Mouse (Mus musculus) central nervous system, embryonic 11.5 days (tissue): ENCODE measurements around the gene 1110008P14Rik. TPM values are rescaled to one million over a fixed set of nuclear protein-coding genes. Genes with fewer than 3 reads are reported as not detected.

Experiments used
- polyA plus RNA-seq: library from polyadenylated mRNA; depleted of rRNA; stranded (reverse); fragments of >200 nt; gene quantifications from 2 replicates; pipeline ENCODE4 v1.2.3, GENCODE M21; 2012; rRNA removed

Gene 1110008P14Rik
- 21.5 and 43.1 TPM in 2 replicates for polyA plus RNA-seq

DNA sequence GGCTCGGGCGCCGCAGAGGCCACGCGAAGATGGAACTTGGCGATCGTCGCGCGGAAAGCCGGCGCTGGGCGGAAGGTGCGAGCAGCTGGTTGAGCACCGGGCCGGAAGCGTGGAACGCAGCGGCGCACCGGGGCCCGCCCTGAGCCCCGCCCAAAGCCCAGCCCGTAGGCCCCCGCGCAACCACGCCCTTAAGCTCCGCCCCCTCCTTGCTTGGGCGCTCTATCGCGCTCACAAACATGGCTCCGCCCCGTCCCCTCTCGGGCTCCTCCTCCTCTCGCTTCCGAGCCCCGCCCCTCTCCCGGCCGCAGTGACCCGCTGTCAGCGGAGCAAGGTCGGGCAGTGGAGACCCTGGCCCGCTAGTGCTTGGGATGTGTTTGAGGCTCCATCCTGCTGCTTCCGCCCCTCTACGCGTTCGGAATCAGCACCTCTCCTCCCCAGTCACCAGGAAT lies at the start of gene 1110008P14Rik:
Gene 1110008P14Rik (minus strand): TSS at position 164 of the 449 bp plus-strand sequence.

GRCm38 (mm10) chr2:32395484-32395945 lies 13.8 kb upstream of the 1110008P14Rik start, which contains the start of gene Ptges2:
Gene Ptges2, plus strand, starts transcription at chr2:32395896.

GRCm38 (mm10) chr2:32387706-32388490 lies 6.2 kb upstream of the 1110008P14Rik start, which contains the start of gene Lcn2:
Gene Lcn2, minus strand, starts transcription at chr2:32388252.

DNA sequence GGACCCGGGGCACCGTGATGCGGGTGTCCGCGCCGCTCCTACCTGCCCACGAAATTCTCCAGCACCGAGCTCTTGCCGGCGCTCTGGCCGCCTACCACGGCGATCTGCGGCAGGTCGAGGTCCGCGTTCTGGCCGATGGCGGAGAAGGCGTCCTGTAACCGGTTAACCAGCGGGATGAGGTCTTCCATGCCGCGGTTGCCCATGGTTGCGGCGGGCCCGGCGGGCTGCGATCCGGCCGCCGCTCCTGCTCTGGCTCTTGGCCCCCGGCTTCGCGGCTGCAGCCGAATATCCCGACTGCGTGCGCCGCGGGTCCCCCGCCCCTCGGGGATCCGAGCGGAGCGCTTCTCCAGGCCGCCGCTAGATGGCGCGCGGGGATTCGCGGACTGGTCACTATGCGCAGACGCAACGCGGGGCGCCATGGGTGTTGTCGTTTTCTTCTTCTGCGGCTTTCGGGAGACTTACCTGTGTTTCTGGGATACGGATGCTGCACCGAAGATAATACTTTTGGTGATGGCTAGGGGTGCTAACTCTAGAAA lies 28.7 kb downstream of the 1110008P14Rik start, which contains the start of gene Dnm1:
Gene Dnm1 (minus strand): TSS at position 332 of the 536 bp plus-strand sequence.

DNA sequence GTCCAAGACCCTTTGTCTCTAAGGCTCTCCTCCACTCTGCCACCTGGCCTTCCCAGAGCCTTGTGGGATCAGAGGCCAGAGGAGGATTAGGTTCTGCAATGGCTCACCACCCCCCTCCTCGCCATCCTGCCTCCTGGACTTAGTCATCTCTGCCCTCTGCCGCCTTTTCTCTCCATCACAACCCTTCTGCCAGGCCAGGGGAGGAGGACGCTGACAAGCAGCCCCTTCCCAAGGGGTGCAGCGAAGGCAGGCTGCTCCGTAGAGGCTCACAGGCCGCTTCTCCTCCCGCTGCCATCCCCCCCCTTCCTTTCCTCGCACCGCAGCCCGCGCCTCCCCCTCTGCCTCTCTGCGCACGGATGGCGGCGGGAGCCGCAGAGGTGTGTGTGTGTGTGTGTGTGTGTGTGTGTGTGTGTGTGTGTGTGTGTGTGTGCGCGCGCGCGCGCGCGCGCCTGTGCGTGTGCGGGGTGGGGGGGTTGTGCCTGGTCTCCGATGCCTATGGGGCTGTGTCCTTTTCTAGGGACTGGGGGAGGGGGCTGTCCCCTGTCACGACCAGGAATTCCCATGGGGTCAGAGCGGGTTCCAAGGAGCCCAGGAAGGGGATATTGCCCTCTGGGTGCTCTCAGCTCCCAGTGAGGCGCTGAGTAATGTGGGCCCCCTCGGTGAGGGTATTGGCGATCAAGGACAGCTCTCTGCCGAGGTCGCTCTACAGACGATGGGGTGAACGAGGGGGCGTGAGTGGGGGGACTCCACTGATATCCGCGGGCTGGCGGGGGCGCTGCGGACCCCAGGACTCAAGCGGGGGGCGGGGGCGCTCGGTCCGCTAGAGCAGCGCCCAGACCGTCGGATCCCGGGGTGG lies 29.4 kb downstream of the 1110008P14Rik start, which contains the start of gene Ciz1:
Gene Ciz1 (plus strand): TSS at position 177 of the 856 bp plus-strand sequence.

Other genes starting within 250 kb of the 1110008P14Rik start
- 70.6 and 78.4 TPM in 2 replicates for gene Prrc2b, start 230.9 kb downstream of the 1110008P14Rik start, polyA plus RNA-seq
- gene Pomt1, start 145.3 kb downstream of the 1110008P14Rik start, polyA plus RNA-seq, result 27.8 and 30.9 TPM in 2 replicates
- 57.3 and 59.8 TPM in 2 replicates for gene Uck1, start 121.8 kb downstream of the 1110008P14Rik start, polyA plus RNA-seq
- gene Golga2, start 94.6 kb downstream of the 1110008P14Rik start, polyA plus RNA-seq, result 36.2 and 38.3 TPM in 2 replicates
- 351 and 391 TPM in 2 replicates for gene Swi5, start 93.9 kb downstream of the 1110008P14Rik start, polyA plus RNA-seq
- 158 and 181 TPM in 2 replicates for gene Ciz1, start 29.6 kb downstream of the 1110008P14Rik start, polyA plus RNA-seq
- gene Dnm1, start 28.6 kb downstream of the 1110008P14Rik start, polyA plus RNA-seq, result 53.2 and 117 TPM in 2 replicates
- gene Lcn2, start 6.3 kb upstream of the 1110008P14Rik start, polyA plus RNA-seq, result 0.80 and 0.90 TPM in 2 replicates
- 22.1 and 31.9 TPM in 2 replicates for gene Ptges2, start 14.0 kb upstream of the 1110008P14Rik start, polyA plus RNA-seq
- 2.7 and 3.6 TPM in 2 replicates for gene Naif1, start 68.5 kb upstream of the 1110008P14Rik start, polyA plus RNA-seq
- 23.9 and 24.1 TPM in 2 replicates for gene Slc25a25, start 69.5 kb upstream of the 1110008P14Rik start, polyA plus RNA-seq
- gene Fam102a, start 153.4 kb upstream of the 1110008P14Rik start, polyA plus RNA-seq, result 9.0 and 12.9 TPM in 2 replicates
- 56.0 and 109 TPM in 2 replicates for gene Dpm2, start 188.9 kb upstream of the 1110008P14Rik start, polyA plus RNA-seq
- 3.0 and 4.0 TPM in 2 replicates for gene Pip5kl1, start 192.9 kb upstream of the 1110008P14Rik start, polyA plus RNA-seq
- gene 9430097D07Rik, start 193.7 kb upstream of the 1110008P14Rik start, polyA plus RNA-seq, result 0.17 TPM in 1 of 2 replicates, not detected in the other
- gene St6galnac4, start 205.2 kb upstream of the 1110008P14Rik start, polyA plus RNA-seq, result 11.2 and 17.1 TPM in 2 replicates
- gene St6galnac6, start 217.8 kb upstream of the 1110008P14Rik start, polyA plus RNA-seq, result 11.2 and 18.9 TPM in 2 replicates
- 16.9 and 20.1 TPM in 2 replicates for gene Ak1, start 239.8 kb upstream of the 1110008P14Rik start, polyA plus RNA-seq